Mouse (Mus musculus) left cerebral cortex, postnatal 25 days (tissue): ENCODE measurements around the gene Rapgef4. TPM values are rescaled to one million over a fixed set of nuclear protein-coding genes. Genes with fewer than 3 reads are reported as not detected.

Experiments used
- total RNA-seq, 2 experiments: library from RNA; stranded (reverse); gene quantifications; 2 replicates each; pipeline ENCODE4 v1.2.3; 2021

Rapgef4 gene
- total RNA-seq, 2 experiments from 2014 or later: 372 to 386 TPM

Other genes starting within 250 kb of the Rapgef4 start
- gene Itga6, start 235.6 kb upstream of the Rapgef4 start, total RNA-seq: 10 to 100 TPM; 25.5 to 27.6 TPM
- gene Pdk1, start 108.0 kb upstream of the Rapgef4 start, total RNA-seq: 10 to 100 TPM; 47.5 to 49.1 TPM